Mouse (Mus musculus) bone marrow macrophage, adult 2 months (primary cell): ENCODE measurements around the gene Magohb.

Experiments used
- CTCF ChIP-seq: IDR thresholded peaks from 2 replicates; pipeline ENCODE4 v1.5.1; 2012; ENCODE audit warnings: low read depth, mild to moderate bottlenecking, low read length, moderate library complexity
- POLR2A ChIP-seq: IDR thresholded peaks from 2 replicates; pipeline ENCODE4 v1.6.1; 2012; ENCODE audit warnings: mild to moderate bottlenecking, low read depth, low read length, borderline replicate concordance

DNA sequence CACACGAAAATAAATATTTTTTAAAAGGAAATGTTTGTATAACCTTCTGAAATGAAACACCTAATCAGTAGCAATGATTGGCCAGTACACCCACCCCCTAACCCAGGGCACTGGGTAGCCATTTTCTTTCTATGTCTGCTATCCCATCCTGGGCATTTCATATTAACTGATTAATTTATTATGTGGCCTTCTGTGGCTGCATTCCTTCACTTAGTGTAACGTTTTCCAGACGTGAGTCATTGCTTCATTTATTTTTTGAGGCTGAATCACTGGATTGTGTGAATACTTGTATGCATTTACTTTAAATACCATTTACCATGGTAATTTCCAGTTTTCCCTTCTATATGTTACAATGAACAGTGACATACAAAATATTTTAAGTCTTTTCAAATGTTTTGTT, 47.0 kb upstream of the Magohb start:
- no peak for TF ChIP-seq CTCF
- TF ChIP-seq POLR2A: no peak
